In genomic region chr1:133716464-133716863, GRCm38 (mm10) we compare ENCODE assay signal across 9 mouse cellular contexts. TPM values are rescaled to one million over a fixed set of nuclear protein-coding genes. Genes with fewer than 3 reads are reported as not detected.
DNase-seq lines count a peak whose midpoint lies in the region; ATAC-seq and TF ChIP-seq lines count a peak whose summit lies in the region.
"Had no signal": no experiment of that assay in that cellular context is flagged by ENCODE, and none has a peak within 500 bp of the region (broad histone marks: within the 10 kb centered on the region; RNA-seq: fewer than 3 reads in every experiment).

No protein-coding gene starts in this region.

- no peaks in the 10 kb centered on the region for H3K27me3 ChIP-seq in midbrain, embryonic 10.5 days (ENCODE audit: low read depth, poor library complexity, severe bottlenecking)
- no peaks in the 10 kb centered on the region; the same call in 1 of the 2 replicates for H3K27me3 ChIP-seq in midbrain, embryonic 16.5 days (ENCODE audit: control insufficient read depth, insufficient read depth, low read depth, low read length)
- H3K27me3 ChIP-seq in liver, adult 2 months (ENCODE audit: control insufficient read depth, insufficient read depth, low read length) = no peaks in the 10 kb centered on the region
- H3K27me3 ChIP-seq in small intestine, adult 2 months (ENCODE audit: control insufficient read depth, insufficient read depth, low read length) = no peaks in the 10 kb centered on the region

- no peak for ATAC-seq in midbrain, embryonic 16.5 days

- H3K27ac ChIP-seq in midbrain, embryonic 10.5 days (replicated peaks) = no peak overlapping the region
- H3K27ac ChIP-seq in midbrain, embryonic 16.5 days (ENCODE audit: low read length) = no peak overlapping the region
- no peak overlapping the region for H3K27ac ChIP-seq in liver, adult 2 months (replicated peaks; ENCODE audit: insufficient read depth, low read depth, low read length)
- no peak overlapping the region for H3K27ac ChIP-seq in small intestine, adult 2 months (ENCODE audit: insufficient read depth, low read depth, low read length)
- H3K27ac ChIP-seq: macrophage had no signal

- H3K9ac ChIP-seq in midbrain, embryonic 16.5 days (ENCODE audit: low read depth, low read length) = no peak overlapping the region
- no peak overlapping the region for H3K9ac ChIP-seq in liver, adult 2 months (ENCODE audit: low read depth, low read length)

- H3K79me2 ChIP-seq in liver, adult 2 months (ENCODE audit: control insufficient read depth, insufficient read depth, low read length) = no peaks in the 10 kb centered on the region

- no peak for TF ChIP-seq POLR2A in liver, adult 2 months (IDR thresholded peaks at IDR 0.05; ENCODE audit: extremely low read depth, insufficient read depth, low read length)
- no peak for TF ChIP-seq POLR2A in small intestine, adult 2 months (IDR thresholded peaks at IDR 0.05; ENCODE audit: low read depth, low read length)

- 24% methylated on average over 7 of the region's 7 CpGs for WGBS in midbrain, embryonic 10.5 days
- 31% methylated on average over 7 of the region's 7 CpGs for WGBS in midbrain, embryonic 16.5 days
- WGBS in liver, adult 2 months = 13% methylated on average over 7 of the region's 7 CpGs
- 19% methylated on average over 7 of the region's 7 CpGs for WGBS in small intestine, adult 2 months

- H3K9me3 ChIP-seq in midbrain, embryonic 10.5 days (replicated peaks) = no peaks in the 10 kb centered on the region
- H3K9me3 ChIP-seq in midbrain, embryonic 16.5 days (replicated peaks; ENCODE audit: control insufficient read depth, low read length, poor library complexity, severe bottlenecking) = no peaks in the 10 kb centered on the region

- peak; percentile 91 for TF ChIP-seq CTCF in liver, adult 2 months (IDR thresholded peaks at IDR 0.05; ENCODE audit: low read depth, low read length)
- TF ChIP-seq CTCF in small intestine, adult 2 months (IDR thresholded peaks at IDR 0.05; ENCODE audit: extremely low read depth, insufficient read length, insufficient replicate concordance, low read depth, low read length) = peak; percentile 82; the same call in 1 of the 2 replicates

- peak; percentile 29 for DNase-seq in midbrain, embryonic 10.5 days (ENCODE audit: low spot score)
- peak; percentile 36 for DNase-seq in Muller cell, postnatal 12 days (ENCODE audit: inconsistent ontology term)
- DNase-seq in embryo, embryonic 9.5 days (ENCODE audit: extremely low spot score) = peak; percentile 32
- peak; percentile 50 for DNase-seq in liver, adult 2 months (ENCODE audit: extremely low read depth, low read depth, low spot score)
- DNase-seq in layer of hippocampus, adult 18-20 months (ENCODE audit: low spot score in 2 of 2) = no peak
- DNase-seq in layer of hippocampus, adult 11-12 months (ENCODE audit: low spot score) = no peak

- H3K4me1 ChIP-seq in midbrain, embryonic 10.5 days = peaks cover 18% of the 10 kb centered on the region
- no peaks in the 10 kb centered on the region for H3K4me1 ChIP-seq in midbrain, embryonic 16.5 days (ENCODE audit: control insufficient read depth, insufficient read depth, low read length)
- peaks cover 10% of the 10 kb centered on the region for H3K4me1 ChIP-seq in liver, adult 2 months (ENCODE audit: control insufficient read depth, insufficient read depth, low read length)
- H3K4me1 ChIP-seq in small intestine, adult 2 months (ENCODE audit: control insufficient read depth, insufficient read depth, insufficient read length, low read length) = no peaks in the 10 kb centered on the region

- no peak overlapping the region for H3K4me3 ChIP-seq in midbrain, embryonic 10.5 days
- H3K4me3 ChIP-seq in midbrain, embryonic 16.5 days (ENCODE audit: low read depth, low read length) = no peak overlapping the region
- H3K4me3 ChIP-seq in liver, adult 2 months (ENCODE audit: insufficient read depth, low read depth, low read length) = no peak overlapping the region
- H3K4me3 ChIP-seq in small intestine, adult 2 months (ENCODE audit: low read depth, low read length) = no peak overlapping the region

- H3K36me3 ChIP-seq in midbrain, embryonic 10.5 days = peaks cover 10% of the 10 kb centered on the region
- peaks cover 7% of the 10 kb centered on the region; the same call in 1 of the 2 replicates for H3K36me3 ChIP-seq in midbrain, embryonic 16.5 days (ENCODE audit: control insufficient read depth, insufficient read depth, low read length)
- no peaks in the 10 kb centered on the region for H3K36me3 ChIP-seq in liver, adult 2 months (ENCODE audit: control insufficient read depth, insufficient read depth, low read length)
- no peaks in the 10 kb centered on the region for H3K36me3 ChIP-seq in small intestine, adult 2 months (ENCODE audit: control insufficient read depth, insufficient read depth, low read length)

- no peak overlapping the region for H3K4me2 ChIP-seq in midbrain, embryonic 16.5 days (ENCODE audit: low read length)

RNA-seq across cellular contexts. Expression of gene Lax1, which starts 26.6 kb away (rescaled TPM):
- 0.23 and 0.31 TPM in 2 replicates for polyA plus RNA-seq in midbrain, embryonic 10.5 days (2016; fragmentation: Nextera tagmentation; extraction: Ambion mirVana)
- 0.08 TPM in 1 of 2 replicates, not detected in the other for polyA plus RNA-seq in midbrain, embryonic 16.5 days (2015; fragmentation: Nextera tagmentation; extraction: Ambion mirVana)
- total RNA-seq in liver, adult 2 months (2014; rRNA removed) = 0.28 and 0.34 TPM in 2 replicates
- polyA plus RNA-seq in liver, adult 2 months (2012; rRNA removed) = 0.19 and 0.27 TPM in 2 replicates
- polyA plus RNA-seq in small intestine, adult 2 months (2012; rRNA removed) = 4.3 and 8.2 TPM in 2 replicates
- not detected for total RNA-seq in layer of hippocampus, adult 18-20 months (2021)
- polyA plus RNA-seq: macrophage had no signal

RNA-seq across cellular contexts. Expression of gene Gm38394, which starts 55.3 kb away (rescaled TPM):
- polyA plus RNA-seq in midbrain, embryonic 10.5 days (2016; fragmentation: Nextera tagmentation; extraction: Ambion mirVana) = 3.5 and 3.8 TPM in 2 replicates
- polyA plus RNA-seq in midbrain, embryonic 16.5 days (2015; fragmentation: Nextera tagmentation; extraction: Ambion mirVana) = 2.3 and 3.1 TPM in 2 replicates
- 9.5 and 9.6 TPM in 2 replicates for total RNA-seq in liver, adult 2 months (2014; rRNA removed)
- polyA plus RNA-seq in liver, adult 2 months (2012; rRNA removed) = 1.2 and 1.8 TPM in 2 replicates
- polyA plus RNA-seq in small intestine, adult 2 months (2012; rRNA removed) = 0.29 and 1.1 TPM in 2 replicates
- total RNA-seq in layer of hippocampus, adult 18-20 months (2021) = 10 to 100 TPM; 27.3 to 27.7 TPM

RNA-seq across cellular contexts. Expression of gene Zbed6, which starts 55.8 kb away (rescaled TPM):
- not detected in 2 replicates for polyA plus RNA-seq in midbrain, embryonic 10.5 days (2016; fragmentation: Nextera tagmentation; extraction: Ambion mirVana)
- not detected in 2 replicates for polyA plus RNA-seq in midbrain, embryonic 16.5 days (2015; fragmentation: Nextera tagmentation; extraction: Ambion mirVana)
- 9.4 and 17.0 TPM in 2 replicates for total RNA-seq in liver, adult 2 months (2014; rRNA removed)
- polyA plus RNA-seq in liver, adult 2 months (2012; rRNA removed) = 1.5 and 2.0 TPM in 2 replicates
- polyA plus RNA-seq in small intestine, adult 2 months (2012; rRNA removed) = 0.61 and 1.0 TPM in 2 replicates
- total RNA-seq in layer of hippocampus, adult 18-20 months (2021) = 1 to 10 TPM; 3.3 to 4.7 TPM

Comparison
In these comparisons a context has a peak if more than half of its experiments do, and no peak if none do; other contexts are left out.
1. DNase-seq: peak in midbrain, embryonic 10.5 days (single experiment), Muller cell, postnatal 12 days (single experiment), embryo, embryonic 9.5 days (single experiment) and liver, adult 2 months (single experiment); none in layer of hippocampus, adult 18-20 months (0 of 2) and layer of hippocampus, adult 11-12 months (single experiment).